Mouse (Mus musculus): ENCODE measurements at regions not wholly inside any gene's neighbourhood (a gene's known extent, or its start where the extent isn't known, plus 50 kb on each side); places are given as distances from the start of the nearest gene placed in this dataset.

GRCm38 (mm10) chr8:103993897-103994296, 107.5 kb upstream of the Cdh5 start:
- TF ChIP-seq CTCF (IDR thresholded peaks at IDR 0.05; ENCODE audit: low read depth, low read length) (no peak), POLR2A (IDR thresholded peaks at IDR 0.05; ENCODE audit: insufficient read depth, low read length) (no peak), EP300 (IDR thresholded peaks at IDR 0.05; ENCODE audit: insufficient read depth, low read depth, low read length) (no peak)
